Mouse (Mus musculus): Measurements from ENCODE around the gene Fbxw20.

DNA sequence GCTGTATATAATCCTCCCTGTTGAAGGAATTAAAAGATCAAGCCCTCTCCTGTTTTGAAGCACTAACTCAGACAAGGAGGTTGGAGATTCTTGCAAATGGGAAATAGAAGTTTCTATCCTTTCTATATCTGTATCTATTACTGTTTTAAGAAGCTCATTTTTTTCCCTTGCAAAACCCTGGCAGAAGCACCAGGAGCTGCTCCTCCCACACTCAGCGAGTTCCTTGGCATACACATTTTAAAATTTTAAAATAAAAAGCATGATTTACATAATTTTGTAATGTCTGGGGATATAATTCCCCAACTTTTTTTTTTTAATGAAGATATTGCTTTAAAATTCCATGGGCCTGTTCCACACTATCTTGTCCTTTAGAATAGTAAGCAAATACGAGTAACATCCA is 28.5 kb upstream of the Fbxw20 start:
- TF ChIP-seq GATA1 (IDR thresholded peaks at IDR 0.05; ENCODE audit: low read length) (no peak), TAL1 (IDR thresholded peaks at IDR 0.05; ENCODE audit: low read length) (no peak)
